Mouse (Mus musculus) midbrain, embryonic 11.5 days (tissue): ENCODE measurements around the gene Uspl1. TPM values are rescaled to one million over a fixed set of nuclear protein-coding genes. Genes with fewer than 3 reads are reported as not detected.

Source experiments
- ATAC-seq: fragments of 200-750 bp; cut with Nextera tagmentation; 2 replicates; pipeline ENCODE4 v1.8.0; 2017; ENCODE audit warnings: moderate TSS enrichment, moderate library complexity; ENCODE audit not compliant: low FRiP score
- DNase-seq: peaks from one replicate; pipeline ENCODE4 v3.0.0; 2015; ENCODE audit warnings: low spot score; ENCODE audit errors: missing footprints
- H3K27ac ChIP-seq: fragments of 300-500 bp; sonication (generic); 2 replicates; pipeline ENCODE4 v1.5.1; 2014; ENCODE audit warnings: low read depth, low read length
- H3K27me3 ChIP-seq: fragments of 300-500 bp; sonication (generic); 2 replicates; pipeline ENCODE4 v1.6.1; 2014; ENCODE audit warnings: mild to moderate bottlenecking, low read length, moderate library complexity, mixed read lengths; ENCODE audit not compliant: control insufficient read depth, insufficient read depth
- H3K36me3 ChIP-seq: fragments of 300-500 bp; sonication (generic); 2 replicates; pipeline ENCODE4 v1.6.1; 2014; ENCODE audit warnings: mild to moderate bottlenecking, low read length, moderate library complexity, mixed read lengths; ENCODE audit not compliant: control insufficient read depth, insufficient read depth
- H3K4me1 ChIP-seq: fragments of 300-500 bp; sonication (generic); 2 replicates; pipeline ENCODE4 v1.6.1; 2014; ENCODE audit warnings: low read length; ENCODE audit not compliant: control insufficient read depth, insufficient read depth
- H3K4me2 ChIP-seq: fragments of 300-500 bp; sonication (generic); 2 replicates; pipeline ENCODE4 v1.6.1; 2014; ENCODE audit warnings: mild to moderate bottlenecking, moderate library complexity
- H3K4me3 ChIP-seq: fragments of 300-500 bp; sonication (generic); 2 replicates; pipeline ENCODE4 v1.5.1; 2014; ENCODE audit warnings: low read depth, low read length
- H3K9ac ChIP-seq: fragments of 300-500 bp; sonication (generic); 2 replicates; pipeline ENCODE4 v1.6.1; 2014; ENCODE audit warnings: low read length
- H3K9me3 ChIP-seq: fragments of 300-500 bp; sonication (generic); 2 replicates; pipeline ENCODE4 v1.6.1; 2016; ENCODE audit warnings: low read length; ENCODE audit not compliant: control insufficient read depth
- WGBS: fragments of 180-500 bp; shearing (Covaris S2); extraction: QIAGEN DNeasy Blood & Tissue Kit; methylation state at CpG from one replicate; pipeline ENCODE4 v1.1.7; 2014; 5-methylcytosine and 5-hydroxymethylcytosine counted together
- polyA plus RNA-seq: library from polyadenylated mRNA; unstranded; fragments of >200 nt; fragmentation: Nextera tagmentation; extraction: Ambion mirVana; gene quantifications from 2 replicates; pipeline ENCODE4 v1.2.1, GENCODE M21; 2014

The Uspl1 gene
- polyA plus RNA-seq, 1 experiment from 2014 or later = 81.3 TPM

- 91% methylated on average over 5 of the region's 5 CpGs for WGBS
- DNase-seq = peak; percentile 47
- Histone ChIP-seq H3K4me1 (peaks cover 2% of the 10 kb centered on the region; the same call in 1 of the 2 replicates), H3K27me3 (no peaks in the 10 kb centered on the region), H3K4me2 (no peak overlapping the region), H3K9me3 (no peaks in the 10 kb centered on the region), H3K27ac (no peak overlapping the region), H3K4me3 (no peak overlapping the region), H3K9ac (no peak overlapping the region), H3K36me3 (no peaks in the 10 kb centered on the region)
- no peak for ATAC-seq
Observed at GRCm38 (mm10) chr5:149178095-149178494, 6.1 kb upstream of the Uspl1 start.

- no peak for ATAC-seq
- Histone ChIP-seq H3K4me1 (peaks cover 2% of the 10 kb centered on the region; the same call in 1 of the 2 replicates), H3K9ac (no peak overlapping the region), H3K4me2 (no peak overlapping the region), H3K4me3 (no peak overlapping the region), H3K36me3 (no peaks in the 10 kb centered on the region), H3K9me3 (no peaks in the 10 kb centered on the region), H3K27me3 (no peaks in the 10 kb centered on the region), H3K27ac (no peak overlapping the region)
- DNase-seq = peak; percentile 67
- 92% methylated on average over 3 of the region's 3 CpGs for WGBS
Observed at GRCm38 (mm10) chr5:149179826-149180225, 4.3 kb upstream of the Uspl1 start.

GRCm38 (mm10) chr5:149182186-149182870, 1.8 kb upstream of the Uspl1 start:
- 91% methylated on average over 5 of the region's 5 CpGs for WGBS
- no peak overlapping the region for H3K4me2 ChIP-seq
- no peak overlapping the region for H3K27ac ChIP-seq
- no peaks in the 10 kb centered on the region for H3K36me3 ChIP-seq
- H3K4me3 ChIP-seq = no peak overlapping the region
- peak; percentile 78 for DNase-seq
- no peaks in the 10 kb centered on the region for H3K27me3 ChIP-seq
- H3K9ac ChIP-seq = no peak overlapping the region
- peaks cover 9% of the 10 kb centered on the region; the same call in 1 of the 2 replicates for H3K4me1 ChIP-seq
- ATAC-seq = no peak
- H3K9me3 ChIP-seq = no peaks in the 10 kb centered on the region

GRCm38 (mm10) chr5:149183122-149183521, 1.0 kb upstream of the Uspl1 start:
- Histone ChIP-seq H3K9me3 (no peaks in the 10 kb centered on the region), H3K36me3 (no peaks in the 10 kb centered on the region), H3K4me3 (peak overlapping the region; percentile 58), H3K4me1 (peaks cover 9% of the 10 kb centered on the region; the same call in 1 of the 2 replicates), H3K27ac (peak overlapping the region; percentile 95; the same call in 1 of the 2 replicates), H3K27me3 (no peaks in the 10 kb centered on the region), H3K4me2 (peak overlapping the region; percentile 70), H3K9ac (peak overlapping the region; percentile 88; the same call in 1 of the 2 replicates)
- DNase-seq = peak; percentile 12
- WGBS = 58% methylated on average over 1 of the region's 1 CpGs
- no peak for ATAC-seq

GRCm38 (mm10) chr5:149183721-149184103, 438 bp upstream of the Uspl1 start:
- Histone ChIP-seq H3K9ac (peak overlapping the region; percentile 88), H3K4me3 (peak overlapping the region; percentile 58), H3K27ac (peak overlapping the region; percentile 95), H3K4me2 (peak overlapping the region; percentile 70), H3K36me3 (no peaks in the 10 kb centered on the region), H3K9me3 (no peaks in the 10 kb centered on the region), H3K4me1 (peaks cover 9% of the 10 kb centered on the region; the same call in 1 of the 2 replicates), H3K27me3 (no peaks in the 10 kb centered on the region)
- ATAC-seq (no peak), DNase-seq (no peak)
- WGBS = under 1% methylated on average over 13 of the region's 13 CpGs

GRCm38 (mm10) chr5:149184844-149185186, 665 bp downstream of the Uspl1 start:
- H3K36me3 ChIP-seq = peaks cover 8% of the 10 kb centered on the region
- no peaks in the 10 kb centered on the region for H3K9me3 ChIP-seq
- H3K27me3 ChIP-seq = no peaks in the 10 kb centered on the region
- 1% methylated on average over 20 of the region's 20 CpGs for WGBS
- ATAC-seq (no peak), DNase-seq (no peak)
- peak overlapping the region; percentile 66 for H3K4me2 ChIP-seq
- H3K4me1 ChIP-seq = peaks cover 9% of the 10 kb centered on the region; the same call in 1 of the 2 replicates
- H3K27ac ChIP-seq = peak overlapping the region; percentile 68; the same call in 1 of the 2 replicates
- H3K9ac ChIP-seq = peak overlapping the region; percentile 76
- peak overlapping the region; percentile 68 for H3K4me3 ChIP-seq

- ATAC-seq = no peak
- peaks cover 10% of the 10 kb centered on the region for H3K36me3 ChIP-seq
- no peak overlapping the region for H3K27ac ChIP-seq
- peak; percentile 67 for DNase-seq
- H3K4me3 ChIP-seq = peak overlapping the region; percentile 68
- H3K9me3 ChIP-seq = no peaks in the 10 kb centered on the region
- H3K4me2 ChIP-seq = peak overlapping the region; percentile 66
- 86% methylated on average over 3 of the region's 3 CpGs for WGBS
- no peaks in the 10 kb centered on the region for H3K27me3 ChIP-seq
- H3K4me1 ChIP-seq = peaks cover 9% of the 10 kb centered on the region; the same call in 1 of the 2 replicates
- H3K9ac ChIP-seq = no peak overlapping the region; the same call in 1 of the 2 replicates
Observed at GRCm38 (mm10) chr5:149185806-149186205, 1.7 kb downstream of the Uspl1 start.

- ATAC-seq (no peak), DNase-seq (no peak)
- no peaks in the 10 kb centered on the region for H3K9me3 ChIP-seq
- H3K4me1 ChIP-seq = peaks cover 7% of the 10 kb centered on the region; the same call in 1 of the 2 replicates
- H3K4me2 ChIP-seq = no peak overlapping the region
- H3K36me3 ChIP-seq = peaks cover 23% of the 10 kb centered on the region
- no peak overlapping the region for H3K9ac ChIP-seq
- 89% methylated on average over 1 of the region's 1 CpGs for WGBS
- no peaks in the 10 kb centered on the region for H3K27me3 ChIP-seq
- no peak overlapping the region for H3K27ac ChIP-seq
- H3K4me3 ChIP-seq = no peak overlapping the region
Observed at GRCm38 (mm10) chr5:149190160-149190559, 6.0 kb downstream of the Uspl1 start.

GRCm38 (mm10) chr5:149196611-149197010, 12.5 kb downstream of the Uspl1 start:
- H3K4me3 ChIP-seq = no peak overlapping the region
- H3K27me3 ChIP-seq = no peaks in the 10 kb centered on the region
- DNase-seq (no peak), ATAC-seq (no peak)
- peaks cover 24% of the 10 kb centered on the region for H3K36me3 ChIP-seq
- WGBS = 0% methylated on average over 1 of the region's 1 CpGs
- no peak overlapping the region for H3K9ac ChIP-seq
- no peak overlapping the region for H3K27ac ChIP-seq
- no peak overlapping the region for H3K4me2 ChIP-seq
- peaks cover 6% of the 10 kb centered on the region for H3K4me1 ChIP-seq
- no peaks in the 10 kb centered on the region for H3K9me3 ChIP-seq
